Mouse (Mus musculus): ENCODE results near the gene Pigc. TPM values are rescaled to one million over a fixed set of nuclear protein-coding genes. Genes with fewer than 3 reads are reported as not detected.

The Pigc gene
- polyA plus RNA-seq, 1 experiment, result 20.4 TPM

GRCm38 (mm10) chr1:161931313-161931712, 37.7 kb upstream of the Pigc start:
- no peak for TF ChIP-seq CTCF (IDR thresholded peaks at IDR 0.05; ENCODE audit: borderline replicate concordance, insufficient read depth, low read depth, low read length)
- TF ChIP-seq POLR2A (IDR thresholded peaks at IDR 0.05; ENCODE audit: borderline replicate concordance, insufficient read depth, low read length), result no peak
- no peaks in the 10 kb centered on the region for H3K27me3 ChIP-seq (ENCODE audit: control insufficient read depth, insufficient read depth, low read length)
- H3K27ac ChIP-seq (ENCODE audit: insufficient read depth, low read length), result no peak overlapping the region
- no peak for DNase-seq
- no peaks in the 10 kb centered on the region for H3K4me1 ChIP-seq (ENCODE audit: control insufficient read depth, insufficient read depth, low read length)
- H3K4me3 ChIP-seq (replicated peaks; ENCODE audit: insufficient read depth, low read depth, low read length), result no peak overlapping the region
- 82% methylated on average over 4 of the region's 4 CpGs for WGBS

GRCm38 (mm10) chr1:161931817-161932216, 37.2 kb upstream of the Pigc start:
- no peaks in the 10 kb centered on the region for H3K4me1 ChIP-seq (ENCODE audit: control insufficient read depth, insufficient read depth, low read length)
- 69% methylated on average over 10 of the region's 10 CpGs for WGBS
- H3K4me3 ChIP-seq (replicated peaks; ENCODE audit: insufficient read depth, low read depth, low read length), result no peak overlapping the region
- no peaks in the 10 kb centered on the region for H3K27me3 ChIP-seq (ENCODE audit: control insufficient read depth, insufficient read depth, low read length)
- no peak for TF ChIP-seq POLR2A (IDR thresholded peaks at IDR 0.05; ENCODE audit: borderline replicate concordance, insufficient read depth, low read length)
- H3K27ac ChIP-seq (ENCODE audit: insufficient read depth, low read length), result no peak overlapping the region
- no peak for DNase-seq

GRCm38 (mm10) chr1:161932286-161932685, 36.7 kb upstream of the Pigc start:
- H3K4me3 ChIP-seq (replicated peaks; ENCODE audit: insufficient read depth, low read depth, low read length), result no peak overlapping the region
- WGBS, result 82% methylated on average over 4 of the region's 4 CpGs
- TF ChIP-seq CTCF (IDR thresholded peaks at IDR 0.05; ENCODE audit: borderline replicate concordance, insufficient read depth, low read depth, low read length) (no peak), POLR2A (IDR thresholded peaks at IDR 0.05; ENCODE audit: borderline replicate concordance, insufficient read depth, low read length) (no peak)
- H3K27ac ChIP-seq (ENCODE audit: insufficient read depth, low read length), result no peak overlapping the region
- DNase-seq, result no peak
- H3K4me1 ChIP-seq (ENCODE audit: control insufficient read depth, insufficient read depth, low read length), result no peaks in the 10 kb centered on the region
- no peaks in the 10 kb centered on the region for H3K27me3 ChIP-seq (ENCODE audit: control insufficient read depth, insufficient read depth, low read length)

GRCm38 (mm10) chr1:161942082-161942481, 26.9 kb upstream of the Pigc start:
- TF ChIP-seq CTCF (IDR thresholded peaks at IDR 0.05; ENCODE audit: borderline replicate concordance, insufficient read depth, low read depth, low read length), result no peak
- no peak for TF ChIP-seq POLR2A (IDR thresholded peaks at IDR 0.05; ENCODE audit: borderline replicate concordance, insufficient read depth, low read length)
- DNase-seq, result no peak
- H3K27me3 ChIP-seq (ENCODE audit: control insufficient read depth, insufficient read depth, low read length), result no peaks in the 10 kb centered on the region
- H3K27ac ChIP-seq (ENCODE audit: insufficient read depth, low read length), result no peak overlapping the region
- H3K4me1 ChIP-seq (ENCODE audit: control insufficient read depth, insufficient read depth, low read length), result no peaks in the 10 kb centered on the region
- H3K4me3 ChIP-seq (replicated peaks; ENCODE audit: insufficient read depth, low read depth, low read length), result no peak overlapping the region
- WGBS, result 91% methylated on average over 2 of the region's 2 CpGs

GRCm38 (mm10) chr1:161951009-161951779, 17.8 kb upstream of the Pigc start:
- 79% methylated on average over 5 of the region's 5 CpGs for WGBS
- Histone ChIP-seq H3K4me1 (ENCODE audit: control insufficient read depth, insufficient read depth, low read length) (no peaks in the 10 kb centered on the region), H3K27me3 (ENCODE audit: control insufficient read depth, insufficient read depth, low read length) (no peaks in the 10 kb centered on the region), H3K27ac (ENCODE audit: insufficient read depth, low read length) (no peak overlapping the region), H3K4me3 (replicated peaks; ENCODE audit: insufficient read depth, low read depth, low read length) (no peak overlapping the region)
- TF ChIP-seq POLR2A (IDR thresholded peaks at IDR 0.05; ENCODE audit: borderline replicate concordance, insufficient read depth, low read length), result no peak
- TF ChIP-seq CTCF (IDR thresholded peaks at IDR 0.05; ENCODE audit: borderline replicate concordance, insufficient read depth, low read depth, low read length), result no peak
- DNase-seq, result no peak

GRCm38 (mm10) chr1:161952599-161952998, 16.4 kb upstream of the Pigc start:
- Histone ChIP-seq H3K4me3 (replicated peaks; ENCODE audit: insufficient read depth, low read depth, low read length) (no peak overlapping the region), H3K4me1 (ENCODE audit: control insufficient read depth, insufficient read depth, low read length) (no peaks in the 10 kb centered on the region), H3K27me3 (ENCODE audit: control insufficient read depth, insufficient read depth, low read length) (no peaks in the 10 kb centered on the region), H3K27ac (ENCODE audit: insufficient read depth, low read length) (no peak overlapping the region)
- 56% methylated on average over 1 of the region's 1 CpGs for WGBS
- no peak for TF ChIP-seq POLR2A (IDR thresholded peaks at IDR 0.05; ENCODE audit: borderline replicate concordance, insufficient read depth, low read length)
- TF ChIP-seq CTCF (IDR thresholded peaks at IDR 0.05; ENCODE audit: borderline replicate concordance, insufficient read depth, low read depth, low read length), result no peak
- no peak for DNase-seq

GRCm38 (mm10) chr1:161955846-161956245, 13.1 kb upstream of the Pigc start:
- Histone ChIP-seq H3K27ac (ENCODE audit: insufficient read depth, low read length) (no peak overlapping the region), H3K4me3 (replicated peaks; ENCODE audit: insufficient read depth, low read depth, low read length) (no peak overlapping the region), H3K27me3 (ENCODE audit: control insufficient read depth, insufficient read depth, low read length) (no peaks in the 10 kb centered on the region), H3K4me1 (ENCODE audit: control insufficient read depth, insufficient read depth, low read length) (no peaks in the 10 kb centered on the region)
- no peak for DNase-seq
- 70% methylated on average over 5 of the region's 5 CpGs for WGBS
- TF ChIP-seq CTCF (IDR thresholded peaks at IDR 0.05; ENCODE audit: borderline replicate concordance, insufficient read depth, low read depth, low read length), result no peak
- no peak for TF ChIP-seq POLR2A (IDR thresholded peaks at IDR 0.05; ENCODE audit: borderline replicate concordance, insufficient read depth, low read length)
